Mouse (Mus musculus): ENCODE results near the gene Zfp277.

GRCm38 (mm10) chr12:40464282-40464681 is 18.6 kb upstream of the Zfp277 start:
- TF ChIP-seq CTCF (IDR thresholded peaks at IDR 0.05; ENCODE audit: low read depth, low read length) (no peak), POLR2A (IDR thresholded peaks at IDR 0.05; ENCODE audit: insufficient read depth, low read length) (no peak)
